Mouse (Mus musculus) MEL (cell line): ENCODE measurements around the gene Dis3l2. TPM values are rescaled to one million over a fixed set of nuclear protein-coding genes. Genes with fewer than 3 reads are reported as not detected.

Experiments used
- DNase-seq: peaks from one replicate; pipeline ENCODE4 v3.0.0; 2011; ENCODE audit warnings: low read depth, low spot score
- H3K27ac ChIP-seq: 2 replicates; pipeline ENCODE4 v1.5.1; 2012; ENCODE audit warnings: low read depth, mild to moderate bottlenecking, control low read depth, low read length, moderate library complexity; ENCODE audit not compliant: control insufficient read depth
- H3K27me3 ChIP-seq, 2 experiments: fragments of 150-350 bp in 1 of 2; sonication (generic) in 1 of 2; 2 replicates each; pipeline ENCODE4 v1.6.1; 2012; ENCODE audit warnings: low read length in 2 of 2, mild to moderate bottlenecking in 2 of 2, improper control_type of control experiment in 1 of 2, moderate library complexity in 1 of 2; ENCODE audit not compliant: insufficient read depth in 2 of 2, control insufficient read depth in 1 of 2
- H3K36me3 ChIP-seq, 2 experiments: 2 replicates each; pipeline ENCODE4 v1.6.1; 2012 to 2014; ENCODE audit warnings: low read length in 2 of 2, improper control_type of control experiment in 1 of 2, inconsistent platforms in 1 of 2, mild to moderate bottlenecking in 1 of 2; ENCODE audit not compliant: insufficient read depth in 2 of 2, control insufficient read depth in 1 of 2
- H3K4me1 ChIP-seq, 2 experiments: fragments of 150-350 bp in 1 of 2; sonication (generic) in 1 of 2; 2 replicates each; pipeline ENCODE4 v1.6.1; 2012; ENCODE audit warnings: low read length in 2 of 2, improper control_type of control experiment in 1 of 2, mild to moderate bottlenecking in 1 of 2; ENCODE audit not compliant: insufficient read depth in 2 of 2, control insufficient read depth in 1 of 2
- H3K4me3 ChIP-seq, 2 experiments: fragments of 150-350 bp in 1 of 2; sonication (generic) in 1 of 2; 2 replicates each; pipeline ENCODE4 v1.5.1; 2012; ENCODE audit warnings: low read depth in 2 of 2, low read length in 2 of 2, mild to moderate bottlenecking in 2 of 2, moderate library complexity in 2 of 2, control low read depth in 1 of 2, improper control_type of control experiment in 1 of 2; ENCODE audit not compliant: control insufficient read depth in 1 of 2, insufficient read depth in 1 of 2
- H3K79me2 ChIP-seq: 2 replicates; pipeline ENCODE4 v1.6.1; 2012; ENCODE audit warnings: mild to moderate bottlenecking, low read length, moderate library complexity; ENCODE audit not compliant: control insufficient read depth, poor library complexity, insufficient read depth
- H3K9ac ChIP-seq: 2 replicates; pipeline ENCODE4 v1.6.1; 2012; ENCODE audit warnings: low read depth, mild to moderate bottlenecking, control low read depth, low read length, moderate library complexity; ENCODE audit not compliant: control insufficient read depth, poor library complexity, severe bottlenecking
- H3K9me3 ChIP-seq: fragments of 150-350 bp; sonication (generic); replicated peaks from 2 replicates; pipeline ENCODE4 v1.6.1; 2012; ENCODE audit warnings: mild to moderate bottlenecking, low read length, improper control_type of control experiment, moderate library complexity; ENCODE audit not compliant: insufficient read depth
- BHLHE40 ChIP-seq: IDR thresholded peaks from 2 replicates; pipeline ENCODE4 v1.6.1; 2012; ENCODE audit warnings: low read depth, mild to moderate bottlenecking, inconsistent platforms, low read length, improper control_type of control experiment, borderline replicate concordance
- CHD1 ChIP-seq: IDR thresholded peaks from 2 replicates; pipeline ENCODE4 v1.6.1; 2012; ENCODE audit warnings: low read depth, mild to moderate bottlenecking, inconsistent platforms, low read length, improper control_type of control experiment
- CTCF ChIP-seq, 3 experiments: IDR thresholded peaks in 2 of 3; conservative IDR thresholded peaks in 1 of 3; 2 replicates each; pipeline ENCODE4 v1.5.1; 2011 to 2012; ENCODE audit warnings: low read length in 3 of 3, low read depth in 2 of 3, mild to moderate bottlenecking in 2 of 3, improper control_type of control experiment in 1 of 3, inconsistent platforms in 1 of 3, mixed read lengths in 1 of 3, moderate library complexity in 1 of 3; ENCODE audit not compliant: control insufficient read depth in 1 of 3, insufficient read depth in 1 of 3, poor library complexity in 1 of 3, severe bottlenecking in 1 of 3
- E2F4 ChIP-seq: IDR thresholded peaks from 2 replicates; pipeline ENCODE4 v1.6.1; 2011; ENCODE audit warnings: low read depth, low read length, improper control_type of control experiment, borderline replicate concordance
- ELF1 ChIP-seq: IDR thresholded peaks from 2 replicates; pipeline ENCODE4 v1.6.1; 2014; ENCODE audit warnings: low read depth, mild to moderate bottlenecking, inconsistent platforms, low read length, improper control_type of control experiment, moderate library complexity
- EP300 ChIP-seq, 2 experiments: IDR thresholded peaks; 2 replicates each; pipeline ENCODE4 v1.6.1; 2011; ENCODE audit warnings: improper control_type of control experiment in 2 of 2, low read length in 2 of 2, low read depth in 1 of 2, mild to moderate bottlenecking in 1 of 2
- ETS1 ChIP-seq: IDR thresholded peaks from 2 replicates; pipeline ENCODE4 v1.6.1; 2012; ENCODE audit warnings: low read depth, mild to moderate bottlenecking, inconsistent platforms, low read length, improper control_type of control experiment, moderate library complexity
- GATA1 ChIP-seq: IDR thresholded peaks from 2 replicates; pipeline ENCODE4 v1.6.1; 2011; ENCODE audit warnings: low read depth, low read length, improper control_type of control experiment
- HCFC1 ChIP-seq: IDR thresholded peaks from 2 replicates; pipeline ENCODE4 v1.6.1; 2012; ENCODE audit warnings: low read depth, mild to moderate bottlenecking, inconsistent platforms, low read length, improper control_type of control experiment, moderate library complexity
- JUND ChIP-seq: IDR thresholded peaks from 2 replicates; pipeline ENCODE4 v1.6.1; 2011; ENCODE audit warnings: low read depth, mild to moderate bottlenecking, improper control_type of control experiment, low read length
- KAT2A ChIP-seq: conservative IDR thresholded peaks from 2 replicates; pipeline ENCODE4 v1.6.1; 2012; ENCODE audit warnings: low read depth, low read length, improper control_type of control experiment, inconsistent platforms
- MAFK ChIP-seq: IDR thresholded peaks from 2 replicates; pipeline ENCODE4 v1.6.1; 2011; ENCODE audit warnings: low read depth, mild to moderate bottlenecking, low read length, improper control_type of control experiment, borderline replicate concordance
- MAX ChIP-seq: IDR thresholded peaks from 2 replicates; pipeline ENCODE4 v1.6.1; 2011; ENCODE audit warnings: low read length, improper control_type of control experiment
- MAZ ChIP-seq: IDR thresholded peaks from 2 replicates; pipeline ENCODE4 v1.6.1; 2012; ENCODE audit warnings: low read depth, mild to moderate bottlenecking, inconsistent platforms, low read length, improper control_type of control experiment
- MEF2A ChIP-seq: IDR thresholded peaks from 2 replicates; pipeline ENCODE4 v1.6.1; 2014; ENCODE audit warnings: low read depth, mild to moderate bottlenecking, inconsistent platforms, low read length, improper control_type of control experiment; ENCODE audit not compliant: poor library complexity, insufficient replicate concordance, severe bottlenecking; ENCODE audit errors: extremely low read depth
- MXI1 ChIP-seq: IDR thresholded peaks from 2 replicates; pipeline ENCODE4 v1.6.1; 2011; ENCODE audit warnings: mild to moderate bottlenecking, low read depth, low read length, improper control_type of control experiment
- MYB ChIP-seq: IDR thresholded peaks from 2 replicates; pipeline ENCODE4 v1.6.1; 2011; ENCODE audit warnings: mild to moderate bottlenecking, low read depth, low read length, improper control_type of control experiment
- MYC ChIP-seq: IDR thresholded peaks from 2 replicates; pipeline ENCODE4 v1.6.1; 2011; ENCODE audit warnings: low read depth, mild to moderate bottlenecking, low read length, improper control_type of control experiment, moderate library complexity
- NELFE ChIP-seq: IDR thresholded peaks from 2 replicates; pipeline ENCODE4 v1.6.1; 2011; ENCODE audit warnings: low read depth, low read length, improper control_type of control experiment
- NRF1 ChIP-seq: IDR thresholded peaks from 2 replicates; pipeline ENCODE4 v1.6.1; 2014; ENCODE audit warnings: low read depth, mild to moderate bottlenecking, inconsistent platforms, low read length, improper control_type of control experiment, moderate library complexity; ENCODE audit not compliant: poor library complexity, insufficient read depth, severe bottlenecking
- POLR2A ChIP-seq, 2 experiments: IDR thresholded peaks; 2 replicates each; pipeline ENCODE4 v1.6.1; 2011 to 2012; ENCODE audit warnings: low read length in 2 of 2, mild to moderate bottlenecking in 2 of 2, control low read depth in 1 of 2, improper control_type of control experiment in 1 of 2, low read depth in 1 of 2, moderate library complexity in 1 of 2; ENCODE audit not compliant: control insufficient read depth in 1 of 2, insufficient read depth in 1 of 2, poor library complexity in 1 of 2
- POLR2AphosphoS2 ChIP-seq: IDR thresholded peaks from 2 replicates; pipeline ENCODE4 v1.6.1; 2011; ENCODE audit warnings: low read length, improper control_type of control experiment
- POLR2AphosphoS5 ChIP-seq: IDR thresholded peaks from 2 replicates; pipeline ENCODE4 v1.6.1; 2012; ENCODE audit warnings: low read depth, borderline replicate concordance, mild to moderate bottlenecking, inconsistent platforms, low read length, moderate library complexity, mixed read lengths
- RAD21 ChIP-seq: IDR thresholded peaks from 2 replicates; pipeline ENCODE4 v1.6.1; 2011; ENCODE audit warnings: mild to moderate bottlenecking, low read depth, low read length, improper control_type of control experiment
- RCOR1 ChIP-seq: IDR thresholded peaks from 2 replicates; pipeline ENCODE4 v1.6.1; 2012; ENCODE audit warnings: low read depth, mild to moderate bottlenecking, inconsistent platforms, low read length, improper control_type of control experiment
- SIN3A ChIP-seq: IDR thresholded peaks from 2 replicates; pipeline ENCODE4 v1.6.1; 2012; ENCODE audit warnings: low read length, improper control_type of control experiment, inconsistent platforms
- SMC3 ChIP-seq: IDR thresholded peaks from 2 replicates; pipeline ENCODE4 v1.6.1; 2011; ENCODE audit warnings: low read depth, low read length, improper control_type of control experiment
- TAL1 ChIP-seq: IDR thresholded peaks from 2 replicates; pipeline ENCODE4 v1.6.1; 2012; ENCODE audit warnings: mild to moderate bottlenecking, inconsistent platforms, low read length, moderate library complexity, mixed read lengths
- TBP ChIP-seq: IDR thresholded peaks from 2 replicates; pipeline ENCODE4 v1.8.0; 2011; ENCODE audit warnings: low read depth, low read length, improper control_type of control experiment
- TCF12 ChIP-seq: IDR thresholded peaks from 2 replicates; pipeline ENCODE4 v1.6.1; 2014; ENCODE audit warnings: low read depth, mild to moderate bottlenecking, inconsistent platforms, low read length, improper control_type of control experiment, moderate library complexity
- UBTF ChIP-seq: IDR thresholded peaks from 2 replicates; pipeline ENCODE4 v1.6.1; 2012; ENCODE audit warnings: low read depth, mild to moderate bottlenecking, inconsistent platforms, low read length, improper control_type of control experiment, moderate library complexity, borderline replicate concordance; ENCODE audit not compliant: insufficient read depth
- USF1 ChIP-seq: IDR thresholded peaks from 2 replicates; pipeline ENCODE4 v1.6.1; 2014; ENCODE audit warnings: low read depth, mild to moderate bottlenecking, inconsistent platforms, low read length, improper control_type of control experiment, moderate library complexity
- USF2 ChIP-seq, 2 experiments: IDR thresholded peaks; 2 replicates each; pipeline ENCODE4 v1.6.1; 2011 to 2012; ENCODE audit warnings: improper control_type of control experiment in 2 of 2, low read length in 2 of 2, borderline replicate concordance in 1 of 2, inconsistent platforms in 1 of 2, low read depth in 1 of 2, mild to moderate bottlenecking in 1 of 2; ENCODE audit not compliant: insufficient read depth in 1 of 2
- ZC3H11A ChIP-seq: IDR thresholded peaks from 2 replicates; pipeline ENCODE4 v1.6.1; 2012; ENCODE audit warnings: low read depth, mild to moderate bottlenecking, inconsistent platforms, low read length, improper control_type of control experiment
- ZKSCAN1 ChIP-seq: IDR thresholded peaks from 2 replicates; pipeline ENCODE4 v1.6.1; 2012; ENCODE audit warnings: low read depth, mild to moderate bottlenecking, inconsistent platforms, low read length, improper control_type of control experiment, moderate library complexity
- ZMIZ1 ChIP-seq: IDR thresholded peaks from 2 replicates; pipeline ENCODE4 v1.6.1; 2012; ENCODE audit warnings: low read depth, mild to moderate bottlenecking, inconsistent platforms, low read length, improper control_type of control experiment, moderate library complexity
- ZNF384 ChIP-seq: IDR thresholded peaks from 2 replicates; pipeline ENCODE4 v1.6.1; 2012; ENCODE audit warnings: low read depth, mild to moderate bottlenecking, inconsistent platforms, low read length, improper control_type of control experiment
- polyA plus RNA-seq, 2 experiments: library from polyadenylated mRNA; stranded (reverse) in 1 of 2; unstranded in 1 of 2; fragments of >175 nt in 1 of 2; fragments of >200 nt in 1 of 2; gene quantifications; 2 replicates each; pipeline versions ENCODE4 v1.2.1 to v1.2.4; 2012; ENCODE audit warnings: low replicate concordance in 2 of 2, low read depth in 1 of 2; ENCODE audit not compliant: insufficient read length in 2 of 2, insufficient read depth in 1 of 2, missing spikeins in 1 of 2
- total RNA-seq: library from RNA; depleted of rRNA; stranded (reverse); fragments of 300-350 nt; gene quantifications from 2 replicates; pipeline ENCODE4 v1.2.3, GENCODE M21; 2012

The Dis3l2 gene
- total and polyA plus RNA-seq, 3 experiments = 16.9 to 17.3 TPM; not detected in 1

GRCm38 (mm10) chr1:86709546-86709945, 5.9 kb downstream of the Dis3l2 start:
- Histone ChIP-seq H3K36me3 (peaks cover 0 to 21% of the 10 kb centered on the region in 2 experiments; a peak in 2 of 4 replicates), H3K9ac (no peak overlapping the region), H3K27ac (peak overlapping the region; percentile 17; the same call in 1 of the 2 replicates), H3K27me3 (no peaks in the 10 kb centered on the region), H3K79me2 (peaks cover 8% of the 10 kb centered on the region), H3K9me3 (no peaks in the 10 kb centered on the region), H3K4me3 (no peak overlapping the region), H3K4me1 (peaks cover 9 to 21% of the 10 kb centered on the region in 2 experiments)
- peak; percentile 81 for DNase-seq
- TF ChIP-seq MYC = peak; percentile 97
- no peak for TF ChIP-seq CHD1
- TF ChIP-seq TCF12 = peak; percentile 52
- TF ChIP-seq MAX = peak; percentile 94
- TF ChIP-seq EP300 (IDR thresholded peaks at IDR 0.05; ENCODE audit: low read depth in 1 of 2, low read length in 2 of 2) = peak; percentile 64 to 81; a peak in 3 of 4 replicates
- no peak for TF ChIP-seq ZC3H11A
- TF ChIP-seq KAT2A = no peak
- no peak for TF ChIP-seq POLR2AphosphoS2
- peak; percentile 98 for TF ChIP-seq BHLHE40
- no peak for TF ChIP-seq POLR2AphosphoS5
- TF ChIP-seq TBP = 0 out of 2 replicates have a peak, but pooled peaks have one; percentile 29
- TF ChIP-seq RAD21 = no peak
- TF ChIP-seq GATA1 = peak; percentile 82
- no peak for TF ChIP-seq ELF1
- peak; percentile 66; the same call in 1 of the 2 replicates for TF ChIP-seq ZKSCAN1
- no peak for TF ChIP-seq POLR2A (IDR thresholded peaks at IDR 0.05; ENCODE audit: control insufficient read depth in 1 of 2, insufficient read depth in 1 of 2, low read depth in 1 of 2, low read length in 2 of 2, poor library complexity in 1 of 2)
- TF ChIP-seq MXI1 = peak; percentile 91
- TF ChIP-seq ZNF384 = peak; percentile 99
- 0 out of 4 replicates have a peak, but pooled peaks of 1 of the 2 experiments have one; percentile 31 for TF ChIP-seq USF2 (IDR thresholded peaks at IDR 0.05; ENCODE audit: borderline replicate concordance in 1 of 2, insufficient read depth in 1 of 2, low read depth in 1 of 2, low read length in 2 of 2)
- TF ChIP-seq E2F4 = no peak
- TF ChIP-seq USF1 = peak; percentile 84
- no peak for TF ChIP-seq JUND
- 0 out of 2 replicates have a peak, but pooled peaks have one; percentile 7 for TF ChIP-seq MYB
- TF ChIP-seq MAFK = no peak
- TF ChIP-seq ETS1 = peak; percentile 54; the same call in 1 of the 2 replicates
- peak; percentile 46; the same call in 1 of the 2 replicates for TF ChIP-seq RCOR1
- peak; percentile 68 for TF ChIP-seq SIN3A
- TF ChIP-seq UBTF = no peak
- TF ChIP-seq CTCF (IDR thresholded peaks at IDR 0.05 in 2 of 3, conservative IDR thresholded peaks at IDR 0.05 in 1 of 3; ENCODE audit: control insufficient read depth in 1 of 3, insufficient read depth in 1 of 3, low read depth in 2 of 3, low read length in 3 of 3, poor library complexity in 1 of 3, severe bottlenecking in 1 of 3) = no peak
- TF ChIP-seq MEF2A = no peak
- no peak for TF ChIP-seq SMC3
- TF ChIP-seq HCFC1 = peak; percentile 48; the same call in 1 of the 2 replicates
- TF ChIP-seq NELFE = no peak
- no peak for TF ChIP-seq MAZ
- TF ChIP-seq NRF1 = no peak
- TF ChIP-seq ZMIZ1 = no peak
- peak; percentile 45 for TF ChIP-seq TAL1
